Mouse (Mus musculus): ENCODE measurements around the gene Olfr1353. TPM values are rescaled to one million over a fixed set of nuclear protein-coding genes. Genes with fewer than 3 reads are reported as not detected.

The Olfr1353 gene
- not detected for total RNA-seq (2023)

DNA sequence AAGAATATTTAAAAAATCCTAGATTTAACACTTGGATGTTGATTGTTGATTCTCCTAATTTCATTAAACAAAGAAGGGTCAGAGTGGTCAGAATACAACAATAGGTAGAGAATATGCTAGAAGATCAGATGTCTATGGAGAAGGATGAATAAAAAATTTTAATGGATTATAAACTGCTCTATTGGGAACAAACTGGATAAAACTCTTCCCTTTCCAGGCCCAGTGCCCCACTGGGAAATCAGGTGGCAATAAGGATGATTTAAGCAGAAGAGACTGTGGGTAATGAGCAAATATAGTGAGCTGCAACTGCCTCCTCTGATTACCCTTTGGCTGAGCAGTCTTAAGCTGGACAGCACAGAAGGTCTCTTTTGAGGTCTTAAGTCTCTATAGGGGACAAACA lies at the start of gene Olfr1353:
TSS of gene Olfr1353 (plus strand) at position 301 of the 400 bp plus-strand sequence.

DNA sequence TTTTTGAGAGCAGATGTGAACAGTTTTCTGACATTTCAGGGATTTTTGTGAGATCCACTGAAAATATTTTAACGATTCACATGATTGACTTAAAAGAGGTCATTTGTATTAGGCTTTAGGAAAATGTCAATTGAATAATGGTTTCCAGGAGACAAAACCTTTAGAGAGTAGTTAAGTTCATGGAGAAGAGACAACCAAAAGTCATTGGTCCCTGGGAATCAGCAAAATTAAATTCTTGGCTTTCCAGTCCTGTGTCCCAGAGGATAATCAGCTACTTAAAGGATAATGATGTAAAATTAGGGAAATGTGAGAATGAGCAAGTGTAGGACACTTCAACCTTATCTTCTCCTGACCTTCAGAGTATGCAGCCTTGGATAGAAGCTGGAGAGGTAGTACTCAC lies 12.8 kb upstream of the Olfr1353 start, which contains the start of gene Olfr8:
TSS of gene Olfr8 (plus strand) at position 301 of the 400 bp plus-strand sequence.

DNA sequence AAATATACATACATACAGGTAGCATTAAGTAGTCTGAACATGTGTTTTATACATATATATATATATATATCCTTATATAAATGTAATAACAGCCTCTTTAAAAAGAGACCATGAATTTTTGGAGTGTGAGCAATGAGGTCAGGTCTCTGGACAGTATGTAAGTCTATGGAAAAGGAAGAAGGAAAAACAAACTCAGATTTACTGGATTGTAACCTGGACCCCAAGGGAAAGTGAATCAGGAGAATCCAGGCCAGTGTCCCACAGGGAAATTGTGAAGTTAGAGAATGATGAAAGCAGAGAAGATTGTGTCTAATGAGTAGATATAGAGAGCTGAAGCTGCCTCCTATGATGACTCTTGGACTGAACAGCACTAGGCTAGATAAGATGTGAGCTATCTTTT lies 17.6 kb downstream of the Olfr1353 start, which contains the start of gene Olfr1352:
TSS of gene Olfr1352 (plus strand) at position 301 of the 400 bp plus-strand sequence.

DNA sequence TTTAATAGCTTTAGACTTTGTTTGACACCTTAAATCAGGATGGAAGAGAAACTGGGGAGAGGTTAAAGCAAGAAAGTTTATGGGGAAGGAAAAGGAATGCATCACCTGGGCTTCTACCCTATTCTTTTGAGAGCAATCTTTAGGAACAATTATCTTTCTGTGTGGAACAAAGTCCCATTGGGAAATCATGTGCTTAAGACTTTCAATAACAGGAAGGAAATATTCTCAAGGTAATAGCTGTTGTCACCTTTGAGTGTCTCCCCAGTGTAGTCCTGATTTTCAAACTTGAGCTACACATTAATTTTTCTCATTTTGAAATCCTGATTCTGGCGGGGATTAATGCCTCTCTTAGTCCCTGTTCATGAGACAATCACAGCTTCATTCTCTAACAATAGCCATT lies 49.1 kb downstream of the Olfr1353 start, which contains the start of gene Olfr1351:
TSS of gene Olfr1351 (plus strand) at position 301 of the 400 bp plus-strand sequence.

Other genes starting within 250 kb of the Olfr1353 start
- not detected for gene Casp14, start 245.0 kb upstream of the Olfr1353 start, total RNA-seq (2023)
- not detected for gene Ccdc105, start 210.2 kb upstream of the Olfr1353 start, total RNA-seq (2023)
- gene Slc1a6, start 182.8 kb upstream of the Olfr1353 start, total RNA-seq (2023) = not detected
- not detected for gene Olfr1356, start 111.1 kb upstream of the Olfr1353 start, total RNA-seq (2023)
- not detected for gene Olfr1355, start 87.8 kb upstream of the Olfr1353 start, total RNA-seq (2023)
- gene Olfr1354, start 50.1 kb upstream of the Olfr1353 start, total RNA-seq (2023) = not detected
- gene Olfr8, start 12.7 kb upstream of the Olfr1353 start, total RNA-seq (2023) = not detected
- gene Olfr1352, start 17.7 kb downstream of the Olfr1353 start, total RNA-seq (2023) = not detected
- gene Olfr1351, start 49.2 kb downstream of the Olfr1353 start, total RNA-seq (2023) = not detected
- gene Olfr57, start 65.4 kb downstream of the Olfr1353 start, total RNA-seq (2023) = not detected
- gene 2610008E11Rik, start 134.3 kb downstream of the Olfr1353 start, total RNA-seq (2023) = 1 to 10 TPM; 3.3 to 4.5 TPM
- not detected for gene Vmn2r80, start 185.5 kb downstream of the Olfr1353 start, total RNA-seq (2023)